Mouse (Mus musculus) heart, postnatal 0 days (tissue): Measurements from ENCODE around the gene Cep57l1.
A peak's percentile ranks its signal among the peaks of the same experiment; 100 is the strongest.

Experiments
- CTCF ChIP-seq: IDR thresholded peaks from 2 replicates; pipeline ENCODE4 v1.5.1; 2016; ENCODE audit warnings: antibody characterized with exemption, control low read depth, low read depth
- EP300 ChIP-seq: IDR thresholded peaks from 2 replicates; pipeline ENCODE4 v1.6.1; 2016; ENCODE audit warnings: antibody characterized with exemption, low read depth

DNA sequence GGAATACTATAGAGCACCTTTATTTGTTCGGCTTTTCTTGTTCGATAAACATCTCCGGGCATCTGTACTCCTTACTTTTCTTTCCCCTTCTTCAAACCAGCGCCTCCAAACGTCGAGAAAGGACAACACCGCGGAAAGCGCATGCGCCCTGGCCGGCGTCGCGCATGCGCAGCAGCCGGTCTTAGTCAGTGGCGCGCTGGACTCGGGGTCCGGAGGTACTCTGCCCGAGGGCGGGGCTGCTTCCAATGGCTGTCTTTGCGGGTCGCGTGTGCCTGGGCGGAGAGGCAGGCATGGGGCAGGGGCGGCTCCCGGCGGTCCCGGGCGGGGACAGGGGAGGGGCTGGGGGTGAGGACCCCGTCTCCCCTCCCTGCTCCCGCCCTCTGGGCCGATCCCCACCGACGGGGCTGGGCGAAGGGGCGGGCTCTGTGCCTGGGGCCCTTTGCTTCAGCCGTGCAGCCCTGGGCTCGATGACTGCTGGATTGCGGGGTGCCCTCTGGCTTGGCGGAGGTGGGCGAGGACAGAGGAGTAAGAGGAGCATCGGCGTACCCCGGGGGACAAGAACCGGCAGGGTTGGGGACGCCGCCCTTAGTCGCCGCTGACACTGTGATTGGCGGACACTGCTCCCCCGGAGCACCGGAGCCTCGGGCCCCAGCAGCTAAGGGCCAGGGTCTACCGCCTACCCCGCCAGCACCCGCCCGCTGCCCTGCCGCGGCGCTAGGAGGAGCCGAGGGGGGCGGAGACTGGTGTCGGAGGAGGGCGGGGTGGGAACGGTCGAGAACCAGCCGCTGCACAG, at the start of gene Cep57l1, which contains the start of gene Sesn1:
- TF ChIP-seq CTCF (no peak), EP300 (0 out of 2 replicates have a peak, but pooled peaks have one; percentile 45)
